Mouse (Mus musculus): Measurements from ENCODE around the gene Slit3. TPM values are rescaled to one million over a fixed set of nuclear protein-coding genes. Genes with fewer than 3 reads are reported as not detected.
A peak's percentile ranks its signal among the peaks of the same experiment; 100 is the strongest.

Gene Slit3
- polyA plus RNA-seq, 1 experiment from 2014 or later: 4.8 TPM

DNA sequence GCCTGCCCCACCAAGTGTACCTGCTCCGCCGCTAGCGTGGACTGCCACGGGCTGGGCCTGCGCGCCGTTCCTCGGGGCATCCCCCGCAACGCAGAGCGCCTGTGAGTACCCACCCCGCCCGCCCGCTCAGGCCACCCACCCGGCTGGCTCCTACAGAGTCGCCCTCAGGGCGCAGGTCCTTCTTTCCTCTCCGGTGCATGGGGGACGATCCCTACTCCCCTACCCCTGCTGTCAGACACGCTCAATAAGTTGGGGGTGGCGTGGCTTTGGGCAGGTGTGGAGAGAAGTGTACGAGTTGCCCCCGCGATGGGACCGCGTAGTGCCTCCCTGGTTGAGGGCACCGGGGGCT, 561 bp downstream of the Slit3 start:
- no peak overlapping the region for H3K27ac ChIP-seq (ENCODE audit: low read depth, low read length)
- ATAC-seq: no peak
- under 1% methylated on average over 27 of the region's 27 CpGs for WGBS

GRCm38 (mm10) chr11:35122091-35122811, 1.2 kb downstream of the Slit3 start:
- Histone ChIP-seq H3K4me3 (ENCODE audit: low read depth, low read length) (peak overlapping the region; percentile 45), H3K27me3 (replicated peaks; ENCODE audit: control insufficient read depth, insufficient read depth, low read length) (peaks cover 30% of the 10 kb centered on the region), H3K4me2 (replicated peaks; ENCODE audit: low read depth) (peak overlapping the region; percentile 68), H3K4me1 (replicated peaks; ENCODE audit: control insufficient read depth, insufficient read depth, low read length) (no peaks in the 10 kb centered on the region; the same call in 1 of the 2 replicates), H3K36me3 (ENCODE audit: control insufficient read depth, insufficient read depth) (no peaks in the 10 kb centered on the region), H3K9ac (ENCODE audit: low read depth, low read length) (no peak overlapping the region), H3K27ac (ENCODE audit: low read depth, low read length) (no peak overlapping the region), H3K9me3 (ENCODE audit: control insufficient read depth) (no peaks in the 10 kb centered on the region)
- ATAC-seq: no peak
- no peak for TF ChIP-seq CTCF (IDR thresholded peaks at IDR 0.05; ENCODE audit: low read depth)
- WGBS: 3% methylated on average over 23 of the region's 23 CpGs

More for the DNA sequence above, 561 bp downstream of the Slit3 start:
- Histone ChIP-seq H3K9me3 (ENCODE audit: control insufficient read depth) (no peaks in the 10 kb centered on the region), H3K9ac (ENCODE audit: low read depth, low read length) (0 out of 2 replicates have a peak overlapping the region, but pooled peaks have one; percentile 40), H3K4me2 (replicated peaks; ENCODE audit: low read depth) (peak overlapping the region; percentile 68), H3K4me1 (replicated peaks; ENCODE audit: control insufficient read depth, insufficient read depth, low read length) (no peaks in the 10 kb centered on the region; the same call in 1 of the 2 replicates), H3K36me3 (ENCODE audit: control insufficient read depth, insufficient read depth) (no peaks in the 10 kb centered on the region), H3K4me3 (ENCODE audit: low read depth, low read length) (peak overlapping the region; percentile 45), H3K27me3 (replicated peaks; ENCODE audit: control insufficient read depth, insufficient read depth, low read length) (peaks cover 30% of the 10 kb centered on the region)
- TF ChIP-seq CTCF (IDR thresholded peaks at IDR 0.05; ENCODE audit: low read depth): no peak

DNA sequence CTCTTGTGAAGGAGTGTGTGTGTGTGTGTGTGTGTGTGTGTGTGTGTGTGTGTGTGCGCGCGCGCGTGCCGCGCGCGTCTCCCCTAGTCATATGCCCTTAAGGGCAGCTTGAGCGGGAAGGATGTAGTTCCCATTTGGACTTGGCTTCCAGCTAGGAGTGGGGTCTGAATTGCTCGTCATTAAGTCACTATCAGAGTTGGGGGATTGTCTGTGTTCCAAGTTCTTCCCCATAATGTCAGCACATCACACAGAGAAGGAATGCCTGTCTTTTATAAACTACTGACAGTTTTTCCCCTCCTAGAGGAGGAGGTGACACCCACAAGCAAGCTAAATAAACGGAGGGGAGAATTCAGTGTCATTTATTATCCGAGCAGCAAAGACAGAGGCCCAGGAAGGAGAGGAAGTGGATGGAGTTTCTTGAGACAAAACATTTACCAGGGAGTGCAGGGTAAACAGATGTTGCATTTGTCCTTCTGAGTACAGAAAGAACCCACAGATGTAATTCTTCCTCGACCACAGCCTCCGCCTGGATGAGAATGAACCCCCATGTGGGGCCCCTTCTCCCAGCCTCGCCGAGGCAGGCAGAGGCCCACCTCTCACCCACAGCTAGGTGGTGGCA, 3.6 kb downstream of the Slit3 start:
- no peak for TF ChIP-seq CTCF (IDR thresholded peaks at IDR 0.05; ENCODE audit: low read depth)
- Histone ChIP-seq H3K9ac (ENCODE audit: low read depth, low read length) (no peak overlapping the region), H3K4me3 (ENCODE audit: low read depth, low read length) (no peak overlapping the region), H3K27me3 (replicated peaks; ENCODE audit: control insufficient read depth, insufficient read depth, low read length) (peaks cover 30% of the 10 kb centered on the region), H3K4me1 (replicated peaks; ENCODE audit: control insufficient read depth, insufficient read depth, low read length) (no peaks in the 10 kb centered on the region; the same call in 1 of the 2 replicates), H3K36me3 (ENCODE audit: control insufficient read depth, insufficient read depth) (no peaks in the 10 kb centered on the region), H3K9me3 (ENCODE audit: control insufficient read depth) (no peaks in the 10 kb centered on the region), H3K27ac (ENCODE audit: low read depth, low read length) (no peak overlapping the region), H3K4me2 (replicated peaks; ENCODE audit: low read depth) (0 out of 2 replicates have a peak overlapping the region, but pooled peaks have one; percentile 13)
- ATAC-seq: no peak
- WGBS: 37% methylated on average over 17 of the region's 17 CpGs

- Histone ChIP-seq H3K36me3 (ENCODE audit: control insufficient read depth, insufficient read depth) (no peaks in the 10 kb centered on the region), H3K27ac (ENCODE audit: low read depth, low read length) (no peak overlapping the region)
These were observed 4.1 kb downstream of the Slit3 start for GRCm38 (mm10) chr11:35125108-35125490.

GRCm38 (mm10) chr11:35131740-35132139, 10.7 kb downstream of the Slit3 start:
- TF ChIP-seq CTCF (IDR thresholded peaks at IDR 0.05; ENCODE audit: low read depth): no peak
- 80% methylated on average over 5 of the region's 5 CpGs for WGBS

More at GRCm38 (mm10) chr11:35125108-35125490, 4.1 kb downstream of the Slit3 start:
- H3K9me3 ChIP-seq (ENCODE audit: control insufficient read depth): no peaks in the 10 kb centered on the region
- H3K4me3 ChIP-seq (ENCODE audit: low read depth, low read length): no peak overlapping the region
- no peaks in the 10 kb centered on the region; the same call in 1 of the 2 replicates for H3K4me1 ChIP-seq (replicated peaks; ENCODE audit: control insufficient read depth, insufficient read depth, low read length)
- H3K27me3 ChIP-seq (replicated peaks; ENCODE audit: control insufficient read depth, insufficient read depth, low read length): peaks cover 29% of the 10 kb centered on the region
- H3K9ac ChIP-seq (ENCODE audit: low read depth, low read length): no peak overlapping the region
- TF ChIP-seq CTCF (IDR thresholded peaks at IDR 0.05; ENCODE audit: low read depth): no peak; the same call in 1 of the 2 replicates
- 29% methylated on average over 10 of the region's 10 CpGs for WGBS
- no peak for ATAC-seq
- H3K4me2 ChIP-seq (replicated peaks; ENCODE audit: low read depth): no peak overlapping the region

DNA sequence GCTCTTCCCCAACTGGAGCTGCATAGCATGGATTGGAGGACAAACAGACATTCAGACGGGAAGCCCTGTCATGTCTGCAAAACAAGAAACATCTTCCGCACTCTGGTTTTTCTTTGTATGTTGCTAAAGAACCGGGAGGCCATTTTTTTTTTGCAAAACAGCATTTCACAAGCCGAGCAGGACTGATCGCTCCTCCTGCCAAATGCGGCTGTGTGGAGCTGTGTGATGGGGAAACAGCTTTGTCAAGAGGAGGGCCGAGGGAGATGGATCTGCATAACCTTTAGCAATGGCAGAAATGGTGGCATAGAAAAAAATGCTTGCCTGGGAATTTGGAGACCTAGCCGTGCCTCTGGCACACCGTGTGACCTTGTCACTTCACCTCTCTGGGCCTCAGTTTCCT, 15.6 kb downstream of the Slit3 start:
- no peak for TF ChIP-seq CTCF (IDR thresholded peaks at IDR 0.05; ENCODE audit: low read depth)
- Histone ChIP-seq H3K4me1 (replicated peaks; ENCODE audit: control insufficient read depth, insufficient read depth, low read length) (no peaks in the 10 kb centered on the region), H3K27ac (ENCODE audit: low read depth, low read length) (no peak overlapping the region), H3K36me3 (ENCODE audit: control insufficient read depth, insufficient read depth) (no peaks in the 10 kb centered on the region), H3K9me3 (ENCODE audit: control insufficient read depth) (no peaks in the 10 kb centered on the region), H3K9ac (ENCODE audit: low read depth, low read length) (no peak overlapping the region), H3K4me3 (ENCODE audit: low read depth, low read length) (no peak overlapping the region), H3K4me2 (replicated peaks; ENCODE audit: low read depth) (no peak overlapping the region), H3K27me3 (replicated peaks; ENCODE audit: control insufficient read depth, insufficient read depth, low read length) (no peaks in the 10 kb centered on the region)
- 83% methylated on average over 9 of the region's 9 CpGs for WGBS
- ATAC-seq: no peak

More at GRCm38 (mm10) chr11:35131740-35132139, 10.7 kb downstream of the Slit3 start:
- Histone ChIP-seq H3K36me3 (ENCODE audit: control insufficient read depth, insufficient read depth) (no peaks in the 10 kb centered on the region), H3K4me1 (replicated peaks; ENCODE audit: control insufficient read depth, insufficient read depth, low read length) (no peaks in the 10 kb centered on the region), H3K4me3 (ENCODE audit: low read depth, low read length) (no peak overlapping the region), H3K9me3 (ENCODE audit: control insufficient read depth) (no peaks in the 10 kb centered on the region), H3K4me2 (replicated peaks; ENCODE audit: low read depth) (no peak overlapping the region), H3K27ac (ENCODE audit: low read depth, low read length) (no peak overlapping the region), H3K9ac (ENCODE audit: low read depth, low read length) (no peak overlapping the region), H3K27me3 (replicated peaks; ENCODE audit: control insufficient read depth, insufficient read depth, low read length) (no peaks in the 10 kb centered on the region)
- ATAC-seq: no peak

Measured in intestine, postnatal 0 days (tissue).